ENCODE assay signal across 11 mouse cellular contexts in genomic region chr5:90689426-90690128, GRCm38 (mm10). TPM values are rescaled to one million over a fixed set of nuclear protein-coding genes. Genes with fewer than 3 reads are reported as not detected.
DNase-seq lines count a peak whose midpoint lies in the region; ATAC-seq lines count a peak whose summit lies in the region.
"Had no signal": no experiment of that assay in that cellular context is flagged by ENCODE, and none has a peak within 500 bp of the region (broad histone marks: within the 10 kb centered on the region; RNA-seq: fewer than 3 reads in every experiment).

No protein-coding gene starts in this region.

- peak; percentile 40 for DNase-seq in urinary bladder, postnatal 14 days (ENCODE audit: low spot score)
- no peak for DNase-seq in urinary bladder, postnatal 10 days (ENCODE audit: low spot score)
- peak; percentile 8 for DNase-seq in heart, postnatal 25 days (ENCODE audit: low spot score)
- peak; percentile 54 for DNase-seq in lung, postnatal 10 days
- DNase-seq in cerebellum, adult 9-10 months: no peak
- DNase-seq in hindbrain, embryonic 11.5 days (ENCODE audit: low spot score): no peak
- DNase-seq in ovary, adult 18-20 months (ENCODE audit: low spot score): no peak
- no peak for DNase-seq in midbrain, embryonic 14.5 days

- no peak overlapping the region for H3K4me3 ChIP-seq in hindbrain, embryonic 11.5 days (ENCODE audit: low read depth, low read length)
- H3K4me3 ChIP-seq in midbrain, embryonic 14.5 days (replicated peaks; ENCODE audit: low read depth, low read length): no peak overlapping the region
- H3K4me3 ChIP-seq: embryonic facial prominence, embryonic 15.5 days; heart, embryonic 13.5 days; limb, embryonic 12.5 days had no signal

- no peak overlapping the region for H3K4me2 ChIP-seq in hindbrain, embryonic 11.5 days (replicated peaks; ENCODE audit: low read depth, low read length)
- no peak overlapping the region for H3K4me2 ChIP-seq in midbrain, embryonic 14.5 days (ENCODE audit: low read length)
- H3K4me2 ChIP-seq: embryonic facial prominence, embryonic 15.5 days; heart, embryonic 13.5 days; limb, embryonic 12.5 days had no signal

- no peak overlapping the region for H3K27ac ChIP-seq in hindbrain, embryonic 11.5 days (ENCODE audit: low read depth, low read length)
- H3K27ac ChIP-seq in midbrain, embryonic 14.5 days (replicated peaks; ENCODE audit: low read depth, low read length): no peak overlapping the region
- H3K27ac ChIP-seq: embryonic facial prominence, embryonic 15.5 days; heart, embryonic 13.5 days; limb, embryonic 12.5 days had no signal

- no peaks in the 10 kb centered on the region for H3K27me3 ChIP-seq in hindbrain, embryonic 11.5 days (ENCODE audit: control insufficient read depth, insufficient read depth, low read length)
- H3K27me3 ChIP-seq in midbrain, embryonic 14.5 days (ENCODE audit: control insufficient read depth, insufficient read depth, low read length): no peaks in the 10 kb centered on the region
- H3K27me3 ChIP-seq: embryonic facial prominence, embryonic 15.5 days; heart, embryonic 13.5 days; limb, embryonic 12.5 days had no signal

- intact Hi-C loops in heart, postnatal 25 days (cut with DNase I): no loop called here

- no peak overlapping the region for H3K9ac ChIP-seq in hindbrain, embryonic 11.5 days (ENCODE audit: low read depth, low read length)
- no peak overlapping the region for H3K9ac ChIP-seq in midbrain, embryonic 14.5 days (replicated peaks; ENCODE audit: low read length)
- H3K9ac ChIP-seq: embryonic facial prominence, embryonic 15.5 days; heart, embryonic 13.5 days; limb, embryonic 12.5 days had no signal

- no peaks in the 10 kb centered on the region for H3K4me1 ChIP-seq in hindbrain, embryonic 11.5 days (replicated peaks; ENCODE audit: control insufficient read depth, insufficient read depth, low read length)
- no peaks in the 10 kb centered on the region for H3K4me1 ChIP-seq in midbrain, embryonic 14.5 days (ENCODE audit: control insufficient read depth, insufficient read depth, low read length)
- H3K4me1 ChIP-seq: embryonic facial prominence, embryonic 15.5 days; heart, embryonic 13.5 days; limb, embryonic 12.5 days had no signal

- H3K9me3 ChIP-seq in hindbrain, embryonic 11.5 days (ENCODE audit: control insufficient read depth, low read length): no peaks in the 10 kb centered on the region
- H3K9me3 ChIP-seq in midbrain, embryonic 14.5 days (ENCODE audit: control insufficient read depth, low read length): no peaks in the 10 kb centered on the region
- H3K9me3 ChIP-seq: embryonic facial prominence, embryonic 15.5 days; heart, embryonic 13.5 days; limb, embryonic 12.5 days had no signal

- no peaks in the 10 kb centered on the region for H3K36me3 ChIP-seq in hindbrain, embryonic 11.5 days (ENCODE audit: control insufficient read depth, insufficient read depth, low read length)
- no peaks in the 10 kb centered on the region for H3K36me3 ChIP-seq in midbrain, embryonic 14.5 days (ENCODE audit: control insufficient read depth, insufficient read depth, low read length)
- H3K36me3 ChIP-seq: embryonic facial prominence, embryonic 15.5 days; heart, embryonic 13.5 days; limb, embryonic 12.5 days had no signal

- 93% methylated on average over 8 of the region's 8 CpGs for WGBS in hindbrain, embryonic 11.5 days
- 93% methylated on average over 8 of the region's 8 CpGs for WGBS in midbrain, embryonic 14.5 days

- ATAC-seq in hindbrain, embryonic 11.5 days (ENCODE audit: low FRiP score): no peak
- no peak for ATAC-seq in midbrain, embryonic 14.5 days (ENCODE audit: low FRiP score, low TSS enrichment)

RNA-seq across cellular contexts. Expression of gene Rassf6, which starts 49.1 kb away (rescaled TPM):
- not detected for total RNA-seq in heart, postnatal 25 days (2021)
- 0.29 and 1.2 TPM in 2 replicates for polyA plus RNA-seq in hindbrain, embryonic 11.5 days (2014; fragmentation: Nextera tagmentation; extraction: Ambion mirVana)
- 0.68 and 1.0 TPM in 2 replicates for polyA plus RNA-seq in midbrain, embryonic 14.5 days (2014; fragmentation: Nextera tagmentation; extraction: Ambion mirVana)

Comparison
In these comparisons a context has a peak if more than half of its experiments do, and no peak if none do; other contexts are left out.
1. DNase-seq: peak in urinary bladder, postnatal 14 days (single experiment), heart, postnatal 25 days (single experiment) and lung, postnatal 10 days (single experiment); none in urinary bladder, postnatal 10 days (single experiment), cerebellum, adult 9-10 months (single experiment), hindbrain, embryonic 11.5 days (single experiment), ovary, adult 18-20 months (single experiment) and midbrain, embryonic 14.5 days (single experiment).